Mouse (Mus musculus): ENCODE results near the gene Lce1l. TPM values are rescaled to one million over a fixed set of nuclear protein-coding genes. Genes with fewer than 3 reads are reported as not detected.

The Lce1l gene
- polyA plus RNA-seq, 1 experiment from 2014 or later: 2.5 TPM

Other genes with a start within 250 kb of the Lce1l start
- gene 2210017I01Rik, start 243.8 kb downstream of the Lce1l start, polyA plus RNA-seq (2015; fragmentation: Nextera tagmentation; extraction: Ambion mirVana): 0.89 and 1.1 TPM in 2 replicates
- gene Lce6a, start 229.6 kb downstream of the Lce1l start, polyA plus RNA-seq (2015; fragmentation: Nextera tagmentation; extraction: Ambion mirVana): 7.3 TPM in 2 replicates
- gene Lce1a1, start 203.0 kb downstream of the Lce1l start, polyA plus RNA-seq (2015; fragmentation: Nextera tagmentation; extraction: Ambion mirVana): 6.2 and 8.1 TPM in 2 replicates
- 2.0 and 2.4 TPM in 2 replicates for gene Lce1b, start 194.4 kb downstream of the Lce1l start, polyA plus RNA-seq (2015; fragmentation: Nextera tagmentation; extraction: Ambion mirVana)
- gene Lce1a2, start 181.0 kb downstream of the Lce1l start, polyA plus RNA-seq (2015; fragmentation: Nextera tagmentation; extraction: Ambion mirVana): 8.7 and 11.9 TPM in 2 replicates
- gene Lce1c, start 172.0 kb downstream of the Lce1l start, polyA plus RNA-seq (2015; fragmentation: Nextera tagmentation; extraction: Ambion mirVana): 4.5 and 8.4 TPM in 2 replicates
- gene Lce1d, start 164.1 kb downstream of the Lce1l start, polyA plus RNA-seq (2015; fragmentation: Nextera tagmentation; extraction: Ambion mirVana): 2.1 and 3.6 TPM in 2 replicates
- 1.0 and 2.4 TPM in 2 replicates for gene Lce1e, start 142.2 kb downstream of the Lce1l start, polyA plus RNA-seq (2015; fragmentation: Nextera tagmentation; extraction: Ambion mirVana)
- 1.5 and 3.7 TPM in 2 replicates for gene Lce1f, start 130.9 kb downstream of the Lce1l start, polyA plus RNA-seq (2015; fragmentation: Nextera tagmentation; extraction: Ambion mirVana)
- not detected in 2 replicates for gene Gm38119, start 112.2 kb downstream of the Lce1l start, polyA plus RNA-seq (2015; fragmentation: Nextera tagmentation; extraction: Ambion mirVana)
- gene Lce1g, start 98.9 kb downstream of the Lce1l start, polyA plus RNA-seq (2015; fragmentation: Nextera tagmentation; extraction: Ambion mirVana): 0.56 and 1.8 TPM in 2 replicates
- gene Lce1h, start 86.2 kb downstream of the Lce1l start, polyA plus RNA-seq (2015; fragmentation: Nextera tagmentation; extraction: Ambion mirVana): 1.4 and 3.7 TPM in 2 replicates
- 2.4 and 7.3 TPM in 2 replicates for gene Lce1i, start 72.4 kb downstream of the Lce1l start, polyA plus RNA-seq (2015; fragmentation: Nextera tagmentation; extraction: Ambion mirVana)
- 0.74 and 1.5 TPM in 2 replicates for gene Lce1j, start 60.8 kb downstream of the Lce1l start, polyA plus RNA-seq (2015; fragmentation: Nextera tagmentation; extraction: Ambion mirVana)
- gene Lce1k, start 43.4 kb downstream of the Lce1l start, polyA plus RNA-seq (2015; fragmentation: Nextera tagmentation; extraction: Ambion mirVana): 0.28 and 2.4 TPM in 2 replicates
- gene Kprp, start 24.0 kb downstream of the Lce1l start, polyA plus RNA-seq (2015; fragmentation: Nextera tagmentation; extraction: Ambion mirVana): 1.9 and 6.5 TPM in 2 replicates
- 0.25 and 0.46 TPM in 2 replicates for gene 2310050C09Rik, start 18.9 kb upstream of the Lce1l start, polyA plus RNA-seq (2015; fragmentation: Nextera tagmentation; extraction: Ambion mirVana)
- gene Lce3a, start 74.9 kb upstream of the Lce1l start, polyA plus RNA-seq (2015; fragmentation: Nextera tagmentation; extraction: Ambion mirVana): 29.8 and 90.3 TPM in 2 replicates
- gene Lce3b, start 81.7 kb upstream of the Lce1l start, polyA plus RNA-seq (2015; fragmentation: Nextera tagmentation; extraction: Ambion mirVana): 7.3 and 33.8 TPM in 2 replicates
- gene Lce3c, start 93.2 kb upstream of the Lce1l start, polyA plus RNA-seq (2015; fragmentation: Nextera tagmentation; extraction: Ambion mirVana): 15.4 and 56.9 TPM in 2 replicates
- 2.3 and 5.7 TPM in 2 replicates for gene Lce3d, start 106.1 kb upstream of the Lce1l start, polyA plus RNA-seq (2015; fragmentation: Nextera tagmentation; extraction: Ambion mirVana)
- gene Lce3e, start 115.8 kb upstream of the Lce1l start, polyA plus RNA-seq (2015; fragmentation: Nextera tagmentation; extraction: Ambion mirVana): 12.5 and 39.4 TPM in 2 replicates
- 81.7 and 147 TPM in 2 replicates for gene Lce3f, start 140.9 kb upstream of the Lce1l start, polyA plus RNA-seq (2015; fragmentation: Nextera tagmentation; extraction: Ambion mirVana)
- gene Crct1, start 164.4 kb upstream of the Lce1l start, polyA plus RNA-seq (2015; fragmentation: Nextera tagmentation; extraction: Ambion mirVana): 71.5 and 108 TPM in 2 replicates
- gene Lce1m, start 167.8 kb upstream of the Lce1l start, polyA plus RNA-seq (2015; fragmentation: Nextera tagmentation; extraction: Ambion mirVana): 1.4 and 1.7 TPM in 2 replicates
- not detected in 2 replicates for gene Gm4858, start 217.5 kb upstream of the Lce1l start, polyA plus RNA-seq (2015; fragmentation: Nextera tagmentation; extraction: Ambion mirVana)

Data from embryonic facial prominence, embryonic 15.5 days (tissue).